Mouse (Mus musculus) cortical plate, adult 2 months (tissue): Measurements from ENCODE around the gene Myl6b.

Experiments
- CTCF ChIP-seq: fragments of 200-500 bp; IDR thresholded peaks from 2 replicates; pipeline ENCODE4 v1.5.1; 2011; ENCODE audit warnings: mild to moderate bottlenecking, control low read depth, low read length; ENCODE audit not compliant: insufficient read depth; ENCODE audit errors: extremely low read depth
- POLR2A ChIP-seq: fragments of 200-500 bp; IDR thresholded peaks from 2 replicates; pipeline ENCODE4 v1.6.1; 2011; ENCODE audit warnings: mild to moderate bottlenecking, low read length, control low read depth; ENCODE audit not compliant: insufficient read depth; ENCODE audit errors: extremely low read depth

- TF ChIP-seq CTCF (no peak), POLR2A (no peak)
Measured at GRCm38 (mm10) chr10:128486370-128486769, 12.1 kb downstream of the Myl6b start.
